Mouse (Mus musculus): ENCODE data around the gene Ssh2.

DNA sequence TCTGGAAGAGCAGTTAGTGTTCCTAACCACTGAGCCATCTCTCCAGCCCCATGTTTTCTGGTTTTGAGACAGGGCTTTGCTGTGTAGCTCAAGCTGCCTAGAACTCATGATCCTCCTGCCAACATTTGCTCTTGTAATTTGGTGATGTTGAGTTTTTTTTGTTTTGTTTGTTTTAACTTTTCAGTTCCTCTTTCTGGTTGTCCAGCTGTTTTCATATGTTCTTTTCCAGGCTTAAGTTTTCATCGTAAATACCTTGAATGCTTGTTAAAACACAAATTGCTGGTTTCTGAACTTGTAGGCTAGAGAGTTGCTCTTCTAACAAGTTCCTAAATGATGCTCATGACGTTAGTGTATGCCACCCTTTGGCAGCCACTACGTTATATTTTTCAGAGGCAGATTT lies 139.0 kb downstream of the Ssh2 start:
- no peak for TF ChIP-seq POLR2A (IDR thresholded peaks at IDR 0.05; ENCODE audit: insufficient read depth, low read depth, low read length)
- no peak for TF ChIP-seq CTCF (IDR thresholded peaks at IDR 0.05; ENCODE audit: insufficient read depth, low read depth, low read length)
